Mouse (Mus musculus): ENCODE results near the gene Tmprss11f. TPM values are rescaled to one million over a fixed set of nuclear protein-coding genes. Genes with fewer than 3 reads are reported as not detected.

Tmprss11f gene
- polyA plus RNA-seq, 1 experiment, result not detected

- WGBS, result 76% methylated on average over 5 of the region's 5 CpGs
These were observed 120.7 kb downstream of the Tmprss11f start for GRCm38 (mm10) chr5:86511538-86511937.

GRCm38 (mm10) chr5:86493453-86493852 is 138.8 kb downstream of the Tmprss11f start:
- H3K27ac ChIP-seq (ENCODE audit: insufficient read depth, low read length), result no peak overlapping the region
- no peak overlapping the region for H3K4me3 ChIP-seq (ENCODE audit: extremely low read depth, insufficient read depth, insufficient read length)
- TF ChIP-seq CTCF (IDR thresholded peaks at IDR 0.05; ENCODE audit: extremely low read depth, insufficient read depth, insufficient read length, insufficient replicate concordance) (no peak), POLR2A (IDR thresholded peaks at IDR 0.05; ENCODE audit: low read depth, low read length) (no peak)
- H3K36me3 ChIP-seq (ENCODE audit: control insufficient read depth, insufficient read depth, low read length), result no peaks in the 10 kb centered on the region
- no peak for DNase-seq (ENCODE audit: low read depth in 1 of 2, low spot score in 2 of 2)
- H3K4me1 ChIP-seq (ENCODE audit: control insufficient read depth, insufficient read depth, insufficient read length), result no peaks in the 10 kb centered on the region
- no peaks in the 10 kb centered on the region for H3K27me3 ChIP-seq (ENCODE audit: control insufficient read depth, insufficient read depth, low read length)
- WGBS, result 79% methylated on average over 1 of the region's 1 CpGs

More at GRCm38 (mm10) chr5:86511538-86511937, 120.7 kb downstream of the Tmprss11f start:
- no peak overlapping the region for H3K27ac ChIP-seq (ENCODE audit: insufficient read depth, low read length)
- TF ChIP-seq POLR2A (IDR thresholded peaks at IDR 0.05; ENCODE audit: low read depth, low read length), result no peak
- no peaks in the 10 kb centered on the region for H3K4me1 ChIP-seq (ENCODE audit: control insufficient read depth, insufficient read depth, insufficient read length)
- no peak for DNase-seq (ENCODE audit: low read depth in 1 of 2, low spot score in 2 of 2)
- H3K36me3 ChIP-seq (ENCODE audit: control insufficient read depth, insufficient read depth, low read length), result no peaks in the 10 kb centered on the region
- H3K4me3 ChIP-seq (ENCODE audit: extremely low read depth, insufficient read depth, insufficient read length), result no peak overlapping the region
- no peaks in the 10 kb centered on the region for H3K27me3 ChIP-seq (ENCODE audit: control insufficient read depth, insufficient read depth, low read length)

GRCm38 (mm10) chr5:86482562-86482961 is 149.7 kb downstream of the Tmprss11f start:
- Histone ChIP-seq H3K27ac (ENCODE audit: insufficient read depth, low read length) (no peak overlapping the region), H3K4me3 (ENCODE audit: extremely low read depth, insufficient read depth, insufficient read length) (no peak overlapping the region), H3K27me3 (ENCODE audit: control insufficient read depth, insufficient read depth, low read length) (no peaks in the 10 kb centered on the region), H3K4me1 (ENCODE audit: control insufficient read depth, insufficient read depth, insufficient read length) (no peaks in the 10 kb centered on the region), H3K36me3 (ENCODE audit: control insufficient read depth, insufficient read depth, low read length) (no peaks in the 10 kb centered on the region)
- TF ChIP-seq POLR2A (IDR thresholded peaks at IDR 0.05; ENCODE audit: low read depth, low read length) (no peak), CTCF (IDR thresholded peaks at IDR 0.05; ENCODE audit: extremely low read depth, insufficient read depth, insufficient read length, insufficient replicate concordance) (no peak)
- WGBS, result 75% methylated on average over 2 of the region's 2 CpGs
- DNase-seq (ENCODE audit: low read depth in 1 of 2, low spot score in 2 of 2), result no peak

GRCm38 (mm10) chr5:86482031-86482430 is 150.2 kb downstream of the Tmprss11f start:
- Histone ChIP-seq H3K36me3 (ENCODE audit: control insufficient read depth, insufficient read depth, low read length) (no peaks in the 10 kb centered on the region), H3K27ac (ENCODE audit: insufficient read depth, low read length) (no peak overlapping the region), H3K4me1 (ENCODE audit: control insufficient read depth, insufficient read depth, insufficient read length) (no peaks in the 10 kb centered on the region), H3K4me3 (ENCODE audit: extremely low read depth, insufficient read depth, insufficient read length) (no peak overlapping the region), H3K27me3 (ENCODE audit: control insufficient read depth, insufficient read depth, low read length) (no peaks in the 10 kb centered on the region)
- DNase-seq (ENCODE audit: low read depth in 1 of 2, low spot score in 2 of 2), result no peak
- TF ChIP-seq POLR2A (IDR thresholded peaks at IDR 0.05; ENCODE audit: low read depth, low read length) (no peak), CTCF (IDR thresholded peaks at IDR 0.05; ENCODE audit: extremely low read depth, insufficient read depth, insufficient read length, insufficient replicate concordance) (no peak)
- WGBS, result 91% methylated on average over 1 of the region's 1 CpGs

GRCm38 (mm10) chr5:86473859-86474258 is 158.4 kb downstream of the Tmprss11f start:
- no peak overlapping the region for H3K4me3 ChIP-seq (ENCODE audit: extremely low read depth, insufficient read depth, insufficient read length)
- DNase-seq (ENCODE audit: low read depth in 1 of 2, low spot score in 2 of 2), result no peak
- WGBS, result 86% methylated on average over 9 of the region's 9 CpGs
- H3K27me3 ChIP-seq (ENCODE audit: control insufficient read depth, insufficient read depth, low read length), result no peaks in the 10 kb centered on the region
- no peak overlapping the region for H3K27ac ChIP-seq (ENCODE audit: insufficient read depth, low read length)
- no peaks in the 10 kb centered on the region for H3K36me3 ChIP-seq (ENCODE audit: control insufficient read depth, insufficient read depth, low read length)
- no peaks in the 10 kb centered on the region for H3K4me1 ChIP-seq (ENCODE audit: control insufficient read depth, insufficient read depth, insufficient read length)
- TF ChIP-seq CTCF (IDR thresholded peaks at IDR 0.05; ENCODE audit: extremely low read depth, insufficient read depth, insufficient read length, insufficient replicate concordance) (no peak), POLR2A (IDR thresholded peaks at IDR 0.05; ENCODE audit: low read depth, low read length) (no peak)

Other genes starting within 250 kb of the Tmprss11f start
- not detected in 2 replicates for gene Tmprss11a, start 163.4 kb downstream of the Tmprss11f start, polyA plus RNA-seq (2012; rRNA removed)
- not detected in 2 replicates for gene Tmprss11g, start 113.8 kb downstream of the Tmprss11f start, polyA plus RNA-seq (2012; rRNA removed)
- not detected in 2 replicates for gene Tmprss11b, start 43.9 kb upstream of the Tmprss11f start, polyA plus RNA-seq (2012; rRNA removed)
- gene Tmprss11e, start 113.4 kb upstream of the Tmprss11f start, polyA plus RNA-seq (2012; rRNA removed), result not detected in 2 replicates
- 10.3 and 14.9 TPM in 2 replicates for gene Ythdc1, start 171.8 kb upstream of the Tmprss11f start, polyA plus RNA-seq (2012; rRNA removed)